Mouse (Mus musculus) frontal cortex, postnatal 14 days (tissue): Measurements from ENCODE around the gene Rock2.

ENCODE experiments used
- DNase-seq, 2 experiments: peaks; one replicate each; pipeline ENCODE4 v3.0.0; 2022; ENCODE audit warnings: low spot score in 2 of 2

The Rock2 gene

DNA sequence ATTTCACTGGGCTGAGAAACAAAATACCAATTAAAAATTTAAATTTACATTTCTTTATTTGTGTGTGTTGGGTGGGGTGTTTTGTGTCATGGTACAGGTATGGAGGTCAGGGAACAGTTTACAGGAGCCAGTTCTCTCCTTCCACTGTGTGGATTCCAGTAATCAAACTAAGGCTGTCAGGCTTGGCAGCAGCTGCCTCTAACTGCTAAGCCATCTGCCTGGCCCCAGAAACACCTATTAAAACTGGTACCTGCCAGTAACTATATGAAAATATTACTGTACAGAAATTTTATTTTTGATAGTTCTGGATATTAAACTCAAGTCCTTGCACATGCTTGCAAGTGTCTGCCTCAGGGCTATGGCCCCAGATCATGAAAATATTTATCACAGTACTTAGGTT lies 4.1 kb downstream of the Rock2 start:
- no peak for DNase-seq

DNA sequence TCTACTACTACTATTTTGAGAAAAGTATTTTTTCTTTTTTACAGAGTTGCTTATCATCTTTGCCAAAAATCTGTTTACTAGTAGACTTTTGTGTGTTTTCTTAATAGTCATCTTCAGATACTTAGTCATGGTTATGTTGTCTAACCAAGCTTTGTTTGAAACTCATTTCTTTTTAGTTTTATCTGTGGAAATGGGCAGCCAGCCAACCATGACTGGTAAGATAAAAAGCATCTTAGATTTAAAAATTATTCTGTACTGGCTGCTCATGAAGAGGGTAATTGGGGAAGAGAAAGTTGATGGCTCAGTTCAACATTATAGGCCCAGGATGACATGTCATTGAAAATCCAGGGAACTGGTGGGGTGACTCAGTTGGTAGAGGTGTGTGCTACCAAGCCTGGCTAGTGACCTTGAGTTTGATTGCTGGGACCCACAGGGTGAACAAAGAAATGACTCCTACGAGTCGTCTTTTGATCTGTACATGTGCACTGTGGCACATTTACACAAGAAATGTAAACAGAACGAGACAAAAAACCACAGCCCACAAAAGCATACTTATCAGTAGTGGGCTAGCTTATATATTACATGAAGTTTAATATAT lies 6.0 kb downstream of the Rock2 start:
- DNase-seq = no peak

DNA sequence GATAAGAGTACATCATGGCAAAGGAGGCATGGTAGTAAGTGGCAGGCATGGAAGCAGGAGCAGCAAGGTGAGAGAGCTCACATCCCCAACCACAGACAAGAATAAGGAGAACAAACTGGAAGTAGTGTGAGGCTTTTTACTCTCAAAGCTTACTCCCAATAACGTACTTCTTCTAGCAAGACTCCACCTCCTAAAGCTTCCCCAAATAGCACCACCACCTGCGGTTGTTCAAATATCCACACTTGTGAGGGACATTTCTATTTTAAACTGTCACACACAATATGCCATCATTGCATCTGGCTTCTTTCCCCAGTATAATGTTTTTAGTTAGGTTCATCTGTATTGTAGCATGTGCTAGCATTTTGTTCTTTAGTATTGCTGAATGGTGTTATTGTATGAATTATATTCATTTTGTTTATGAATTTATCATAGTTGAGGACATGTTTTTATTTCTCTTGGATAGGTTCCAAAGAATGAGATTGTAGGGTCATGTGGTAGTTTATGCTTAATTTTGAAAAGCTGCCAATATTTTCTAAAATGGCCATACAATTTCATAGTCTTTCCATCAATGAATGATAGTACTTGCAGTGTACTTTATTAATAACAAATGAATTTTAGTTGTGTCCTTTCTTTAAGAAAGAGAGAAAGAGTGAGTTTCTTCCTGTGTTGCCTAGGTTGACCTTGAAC lies 9.4 kb downstream of the Rock2 start:
- no peak for DNase-seq

GRCm38 (mm10) chr12:16907282-16907846 lies 12.7 kb downstream of the Rock2 start:
- DNase-seq = no peak

DNA sequence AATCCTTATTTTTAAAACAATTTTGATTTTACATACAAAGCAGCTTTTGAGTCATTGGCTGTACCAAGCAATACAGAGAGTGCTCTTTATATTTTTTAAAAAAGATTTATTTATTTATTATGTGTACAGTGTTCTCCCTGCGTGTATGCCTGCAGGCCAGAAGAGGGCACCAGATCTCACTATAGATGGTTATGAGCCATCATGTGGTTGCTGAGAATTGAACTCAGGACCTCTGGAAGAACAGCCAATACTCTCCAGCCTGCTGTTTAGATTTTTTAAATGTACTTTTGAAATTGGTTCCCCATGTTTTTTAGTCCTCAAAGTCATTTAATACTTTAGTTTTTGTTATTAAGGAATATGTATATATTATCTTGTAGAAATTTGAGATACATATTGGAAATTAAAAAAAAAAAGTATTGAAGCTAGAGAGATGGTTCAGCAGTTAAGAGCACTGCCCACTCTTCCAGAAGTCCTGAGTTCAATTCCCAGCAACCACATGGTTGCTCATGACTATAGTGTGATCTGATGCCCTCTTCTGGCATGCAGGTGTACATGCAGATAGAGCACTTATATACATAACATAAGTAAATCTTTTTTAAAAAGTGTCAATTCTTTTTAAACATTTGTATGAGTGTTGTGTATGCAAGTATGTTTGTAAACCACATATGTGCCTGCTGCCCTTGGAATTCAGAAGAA lies 13.4 kb downstream of the Rock2 start:
- no peak for DNase-seq

GRCm38 (mm10) chr12:16911524-16911923 lies 16.8 kb downstream of the Rock2 start:
- no peak for DNase-seq

GRCm38 (mm10) chr12:16912600-16912999 lies 17.9 kb downstream of the Rock2 start:
- DNase-seq = no peak

- no peak for DNase-seq
Measured at GRCm38 (mm10) chr12:16920186-16920860, 25.6 kb downstream of the Rock2 start.

- no peak for DNase-seq
Measured at GRCm38 (mm10) chr12:16927889-16928288, 33.2 kb downstream of the Rock2 start.

GRCm38 (mm10) chr12:16934423-16934822 lies 39.7 kb downstream of the Rock2 start:
- DNase-seq = no peak

DNA sequence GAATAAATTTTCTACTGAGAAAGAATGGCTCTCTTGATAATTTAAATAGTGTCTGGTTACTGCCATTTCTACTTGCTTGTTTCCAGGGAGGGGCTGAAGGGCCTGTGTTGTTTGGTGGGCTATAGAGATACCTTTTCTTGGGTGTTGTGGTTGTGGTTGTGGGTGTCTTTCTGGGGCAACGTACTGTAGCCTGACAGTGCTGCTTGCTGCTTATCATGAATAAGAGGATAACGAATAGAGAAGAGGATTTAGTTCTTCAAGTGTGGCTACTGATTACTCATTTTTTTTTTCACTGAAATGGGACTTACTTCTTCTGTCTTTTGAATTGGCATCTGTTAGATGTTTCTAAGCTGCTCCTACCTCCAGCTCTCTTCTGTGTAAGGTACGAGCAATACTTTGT lies 47.3 kb downstream of the Rock2 start:
- no peak for DNase-seq

DNA sequence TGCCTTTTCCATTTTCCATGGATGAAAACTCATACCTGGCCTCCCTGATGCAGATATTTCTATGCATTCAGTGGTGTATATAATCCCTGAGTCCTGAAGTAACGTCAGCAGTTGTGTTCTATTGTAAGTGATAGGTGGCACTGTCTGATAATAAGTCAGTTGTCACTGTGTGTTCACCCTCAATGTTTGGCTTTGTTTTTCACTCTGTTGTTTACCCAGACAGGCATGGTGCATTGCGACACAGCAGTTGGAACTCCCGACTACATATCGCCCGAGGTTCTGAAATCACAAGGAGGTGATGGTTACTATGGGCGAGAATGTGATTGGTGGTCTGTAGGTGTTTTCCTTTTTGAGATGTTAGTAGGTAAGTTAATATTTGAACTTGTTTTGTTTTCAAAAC lies 53.5 kb downstream of the Rock2 start:
- no peak for DNase-seq

- no peak for DNase-seq
Measured at GRCm38 (mm10) chr12:16958851-16959250, 64.2 kb downstream of the Rock2 start.

- DNase-seq = no peak
Measured at GRCm38 (mm10) chr12:16963354-16963753, 68.7 kb downstream of the Rock2 start.

DNA sequence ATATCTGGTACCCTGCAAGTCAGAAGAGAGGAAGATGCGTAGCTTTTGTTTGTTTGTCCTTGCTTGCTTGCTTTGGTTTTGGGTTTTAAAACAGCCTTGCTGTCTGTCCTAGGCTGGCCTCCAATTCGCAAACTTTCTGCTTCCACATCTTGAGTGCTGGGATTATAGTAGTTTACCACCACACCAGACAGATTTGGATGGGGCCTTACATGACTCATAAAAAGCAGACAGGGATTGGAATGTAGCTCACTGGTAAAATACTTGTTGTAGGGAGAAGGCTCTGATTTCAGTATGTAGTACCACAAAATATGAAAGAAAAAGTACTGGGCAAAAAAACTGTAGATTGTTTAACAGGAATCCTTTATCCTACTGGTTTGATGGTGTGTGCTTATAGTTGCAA lies 72.1 kb downstream of the Rock2 start:
- DNase-seq = no peak

GRCm38 (mm10) chr12:16977120-16977519 lies 82.4 kb downstream of the Rock2 start:
- DNase-seq = no peak

- DNase-seq = no peak
Measured at GRCm38 (mm10) chr12:16985778-16986177, 91.1 kb downstream of the Rock2 start.

DNA sequence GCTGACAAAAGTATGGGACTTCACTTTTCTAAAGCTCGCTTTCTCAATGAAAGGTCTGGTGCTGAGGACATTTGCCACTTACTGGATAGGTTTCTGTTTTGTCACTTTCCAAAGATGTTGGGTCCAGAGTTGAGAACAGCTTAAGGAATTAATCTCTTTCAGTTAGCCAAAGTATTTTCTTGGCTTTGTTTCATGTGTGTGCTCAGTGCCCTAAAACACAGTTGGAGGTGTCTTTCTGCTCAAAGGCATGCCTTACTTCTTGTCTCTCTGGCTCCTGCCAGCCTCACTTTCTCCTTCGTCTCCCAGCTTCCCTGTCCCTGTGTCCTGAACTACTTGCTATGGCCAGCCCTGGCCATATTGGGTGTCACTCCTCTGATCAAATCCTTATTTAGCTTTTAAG lies 96.7 kb downstream of the Rock2 start:
- no peak for DNase-seq

DNA sequence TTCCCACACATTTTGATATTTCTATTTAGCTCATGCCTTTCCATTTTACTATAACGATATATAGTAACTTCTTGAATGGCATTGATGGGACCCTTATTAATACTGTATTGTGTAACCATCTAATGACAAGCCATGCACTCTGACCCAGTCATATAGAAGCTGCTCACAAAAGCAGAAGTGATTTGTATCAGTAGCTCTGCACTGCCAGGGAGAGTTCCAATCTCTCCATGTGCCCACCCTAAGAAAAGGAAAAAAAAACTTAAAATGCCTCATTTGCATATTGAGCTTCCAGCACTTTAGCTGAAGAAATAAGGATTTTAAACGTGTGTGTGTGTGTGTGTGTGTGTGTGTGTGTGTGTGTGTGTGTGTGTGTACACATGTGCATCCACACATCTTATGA lies 97.7 kb downstream of the Rock2 start:
- no peak for DNase-seq

DNA sequence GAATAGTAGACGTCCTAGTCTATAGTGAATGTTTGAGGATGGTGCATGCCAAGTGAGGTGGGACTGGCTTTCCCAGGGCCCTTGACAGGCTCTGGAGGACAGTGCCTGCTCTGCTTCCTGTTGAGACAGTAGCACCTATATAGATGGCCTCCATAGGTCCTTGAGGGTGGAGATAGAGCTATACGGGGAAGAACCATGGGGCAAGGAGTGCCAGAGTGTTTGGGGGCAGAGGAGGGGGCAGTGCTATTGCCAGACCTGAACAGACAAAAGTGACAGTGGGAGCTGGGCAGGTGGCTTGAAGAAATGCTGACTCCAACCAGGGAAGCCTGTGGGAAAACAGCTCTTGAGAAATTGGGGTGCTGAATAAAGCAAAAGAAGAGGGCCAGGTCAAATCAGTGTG lies 99.6 kb downstream of the Rock2 start:
- DNase-seq = no peak

GRCm38 (mm10) chr12:16996281-16996680 lies 101.6 kb downstream of the Rock2 start:
- no peak for DNase-seq

DNA sequence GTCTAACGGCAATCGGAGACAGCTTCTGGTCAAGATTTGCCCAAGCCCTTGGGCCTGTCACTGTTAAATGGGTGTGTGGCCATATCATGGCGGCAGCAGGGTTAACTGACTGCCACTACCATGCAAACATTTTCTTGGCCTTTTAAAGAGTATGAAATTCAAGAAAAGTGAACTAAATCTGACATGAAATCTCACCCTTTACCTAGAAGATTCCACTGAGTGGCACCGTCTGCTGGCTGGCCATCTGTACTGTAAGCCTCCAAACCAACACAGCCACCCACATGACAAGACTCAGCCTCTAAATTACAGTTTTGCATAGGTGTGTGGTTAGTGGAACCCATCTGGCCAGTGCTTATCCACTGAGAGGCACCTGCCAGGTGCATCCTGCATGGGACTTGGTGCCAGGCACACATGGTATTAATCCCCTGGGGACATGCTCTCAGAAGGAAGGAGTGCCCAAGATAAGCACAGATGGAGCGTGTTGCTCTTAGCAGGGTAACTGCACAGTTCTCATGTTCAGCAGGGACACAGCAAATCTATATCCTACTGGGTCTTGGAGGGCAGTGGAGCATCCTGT lies 102.3 kb downstream of the Rock2 start:
- no peak for DNase-seq
